Mouse (Mus musculus) liver, embryonic 11.5 days (tissue): ENCODE data around the gene Fto. TPM values are rescaled to one million over a fixed set of nuclear protein-coding genes. Genes with fewer than 3 reads are reported as not detected.

Source experiments
- ATAC-seq: fragments of 200-750 bp; cut with Nextera tagmentation; replicated peaks from 2 replicates; pipeline ENCODE4 v1.8.0; 2017; ENCODE audit warnings: moderate number of reproducible peaks, mild to moderate bottlenecking, moderate TSS enrichment, moderate library complexity; ENCODE audit not compliant: low FRiP score
- DNase-seq: peaks from one replicate; pipeline ENCODE4 v3.0.0-alpha.2; 2017; ENCODE audit warnings: low spot score
- H3K27ac ChIP-seq: fragments of 300-500 bp; sonication (generic); 2 replicates; pipeline ENCODE4 v1.5.1; 2014; ENCODE audit warnings: mild to moderate bottlenecking, low read depth, low read length, control low read depth
- H3K27me3 ChIP-seq: fragments of 300-500 bp; sonication (generic); replicated peaks from 2 replicates; pipeline ENCODE4 v1.6.1; 2014; ENCODE audit warnings: low read length, mixed read lengths; ENCODE audit not compliant: control insufficient read depth, insufficient read depth
- H3K36me3 ChIP-seq: fragments of 300-500 bp; sonication (generic); 2 replicates; pipeline ENCODE4 v1.6.1; 2014; ENCODE audit warnings: mild to moderate bottlenecking, low read length, moderate library complexity, mixed read lengths; ENCODE audit not compliant: control insufficient read depth, insufficient read depth
- H3K4me1 ChIP-seq: fragments of 300-500 bp; sonication (generic); replicated peaks from 2 replicates; pipeline ENCODE4 v1.6.1; 2014; ENCODE audit warnings: low read length, mixed read lengths; ENCODE audit not compliant: control insufficient read depth, insufficient read depth
- H3K4me2 ChIP-seq: fragments of 300-500 bp; sonication (generic); 2 replicates; pipeline ENCODE4 v1.6.1; 2014; ENCODE audit warnings: mild to moderate bottlenecking, control low read depth, moderate library complexity
- H3K4me3 ChIP-seq: fragments of 300-500 bp; sonication (generic); 2 replicates; pipeline ENCODE4 v1.5.1; 2014; ENCODE audit warnings: low read depth, low read length, control low read depth
- H3K9ac ChIP-seq: fragments of 300-500 bp; sonication (generic); 2 replicates; pipeline ENCODE4 v1.6.1; 2014; ENCODE audit warnings: low read depth, low read length, control low read depth
- H3K9me3 ChIP-seq: fragments of 300-500 bp; sonication (generic); 2 replicates; pipeline ENCODE4 v1.6.1; 2016; ENCODE audit warnings: low read length, inconsistent platforms, mixed read lengths; ENCODE audit not compliant: control insufficient read depth
- WGBS: fragments of 180-500 bp; shearing (Covaris S2); extraction: QIAGEN DNeasy Blood & Tissue Kit; methylation state at CpG from one replicate; pipeline ENCODE4 v1.1.7; 2014; 5-methylcytosine and 5-hydroxymethylcytosine counted together
- polyA plus RNA-seq: library from polyadenylated mRNA; unstranded; fragments of >200 nt; fragmentation: Nextera tagmentation; extraction: Ambion mirVana; gene quantifications from 2 replicates; pipeline ENCODE4 v1.2.1, GENCODE M21; 2014

Gene Fto
- polyA plus RNA-seq, 1 experiment from 2014 or later: 56.1 TPM

- H3K27me3 ChIP-seq: no peaks in the 10 kb centered on the region
- no peak overlapping the region for H3K4me2 ChIP-seq
- no peak overlapping the region for H3K9ac ChIP-seq
- H3K27ac ChIP-seq: no peak overlapping the region
- WGBS: 61% methylated on average over 5 of the region's 5 CpGs
- H3K9me3 ChIP-seq: no peaks in the 10 kb centered on the region
- no peaks in the 10 kb centered on the region for H3K36me3 ChIP-seq
- ATAC-seq: no peak
- peaks cover 2% of the 10 kb centered on the region; the same call in 1 of the 2 replicates for H3K4me1 ChIP-seq
- H3K4me3 ChIP-seq: no peak overlapping the region
- no peak for DNase-seq
These were observed 197.4 kb downstream of the Fto start for GRCm38 (mm10) chr8:91510716-91511115.

GRCm38 (mm10) chr8:91511943-91512342, 198.6 kb downstream of the Fto start:
- Histone ChIP-seq H3K4me2 (no peak overlapping the region), H3K4me1 (peaks cover 2% of the 10 kb centered on the region; the same call in 1 of the 2 replicates), H3K9me3 (no peaks in the 10 kb centered on the region), H3K27ac (no peak overlapping the region), H3K4me3 (no peak overlapping the region), H3K9ac (no peak overlapping the region), H3K27me3 (no peaks in the 10 kb centered on the region), H3K36me3 (no peaks in the 10 kb centered on the region)
- DNase-seq: no peak
- no peak for ATAC-seq
- WGBS: 62% methylated on average over 4 of the region's 4 CpGs

GRCm38 (mm10) chr8:91514752-91515478, 201.6 kb downstream of the Fto start:
- no peaks in the 10 kb centered on the region for H3K9me3 ChIP-seq
- no peak for ATAC-seq
- no peak overlapping the region for H3K9ac ChIP-seq
- no peak overlapping the region for H3K4me2 ChIP-seq
- no peak for DNase-seq
- whole genome bisulfite sequencing: 84% methylated on average over 16 of the region's 16 CpGs
- no peaks in the 10 kb centered on the region for H3K36me3 ChIP-seq
- no peak overlapping the region for H3K27ac ChIP-seq
- H3K4me3 ChIP-seq: no peak overlapping the region
- H3K27me3 ChIP-seq: no peaks in the 10 kb centered on the region
- peaks cover 17% of the 10 kb centered on the region for H3K4me1 ChIP-seq

- Histone ChIP-seq H3K4me3 (no peak overlapping the region), H3K9ac (no peak overlapping the region), H3K4me2 (no peak overlapping the region), H3K36me3 (no peaks in the 10 kb centered on the region), H3K9me3 (no peaks in the 10 kb centered on the region), H3K27me3 (no peaks in the 10 kb centered on the region), H3K4me1 (peaks cover 17% of the 10 kb centered on the region), H3K27ac (no peak overlapping the region)
- ATAC-seq (no peak), DNase-seq (no peak)
- WGBS: 41% methylated on average over 7 of the region's 7 CpGs
These were observed 203.1 kb downstream of the Fto start for GRCm38 (mm10) chr8:91516422-91516821.

GRCm38 (mm10) chr8:91518085-91518484, 204.8 kb downstream of the Fto start:
- DNase-seq (no peak), ATAC-seq (peak; percentile 66; the same call in 1 of the 2 replicates)
- no peak overlapping the region for H3K27ac ChIP-seq
- H3K36me3 ChIP-seq: no peaks in the 10 kb centered on the region
- H3K4me1 ChIP-seq: peaks cover 17% of the 10 kb centered on the region
- no peaks in the 10 kb centered on the region for H3K27me3 ChIP-seq
- no peaks in the 10 kb centered on the region for H3K9me3 ChIP-seq
- H3K9ac ChIP-seq: no peak overlapping the region
- 12% methylated on average over 6 of the region's 6 CpGs for WGBS
- H3K4me2 ChIP-seq: no peak overlapping the region
- H3K4me3 ChIP-seq: no peak overlapping the region

GRCm38 (mm10) chr8:91522201-91522600, 208.9 kb downstream of the Fto start:
- WGBS: 73% methylated on average over 12 of the region's 12 CpGs
- H3K36me3 ChIP-seq: no peaks in the 10 kb centered on the region
- H3K4me2 ChIP-seq: no peak overlapping the region
- no peak for ATAC-seq
- no peaks in the 10 kb centered on the region for H3K9me3 ChIP-seq
- H3K27me3 ChIP-seq: no peaks in the 10 kb centered on the region; the same call in 1 of the 2 replicates
- H3K9ac ChIP-seq: no peak overlapping the region
- DNase-seq: no peak
- no peak overlapping the region for H3K27ac ChIP-seq
- no peak overlapping the region for H3K4me3 ChIP-seq
- peaks cover 21% of the 10 kb centered on the region for H3K4me1 ChIP-seq

GRCm38 (mm10) chr8:91524056-91524864, 210.9 kb downstream of the Fto start:
- no peaks in the 10 kb centered on the region for H3K9me3 ChIP-seq
- ATAC-seq: no peak
- no peaks in the 10 kb centered on the region for H3K36me3 ChIP-seq
- no peak overlapping the region for H3K4me2 ChIP-seq
- H3K27me3 ChIP-seq: no peaks in the 10 kb centered on the region; the same call in 1 of the 2 replicates
- H3K27ac ChIP-seq: no peak overlapping the region
- H3K4me3 ChIP-seq: no peak overlapping the region
- no peak for DNase-seq
- peaks cover 7% of the 10 kb centered on the region for H3K4me1 ChIP-seq
- WGBS: 51% methylated on average over 16 of the region's 16 CpGs
- H3K9ac ChIP-seq: no peak overlapping the region

GRCm38 (mm10) chr8:91524865-91525250, 211.5 kb downstream of the Fto start:
- 51% methylated on average over 4 of the region's 4 CpGs for WGBS
- peaks cover 7% of the 10 kb centered on the region for H3K4me1 ChIP-seq
- H3K27me3 ChIP-seq: no peaks in the 10 kb centered on the region; the same call in 1 of the 2 replicates
- ATAC-seq (no peak), DNase-seq (no peak)
- no peak overlapping the region for H3K9ac ChIP-seq
- H3K4me2 ChIP-seq: no peak overlapping the region
- no peaks in the 10 kb centered on the region for H3K36me3 ChIP-seq
- no peaks in the 10 kb centered on the region for H3K9me3 ChIP-seq
- no peak overlapping the region for H3K27ac ChIP-seq
- no peak overlapping the region for H3K4me3 ChIP-seq
